Mouse (Mus musculus): ENCODE data around the gene Acsl1.
"Not testable (repeated sequence)": the region's sequence is repeated elsewhere in the genome, so short reads cannot be mapped to it uniquely, and the experiment has no call there.

Acsl1 gene

DNA sequence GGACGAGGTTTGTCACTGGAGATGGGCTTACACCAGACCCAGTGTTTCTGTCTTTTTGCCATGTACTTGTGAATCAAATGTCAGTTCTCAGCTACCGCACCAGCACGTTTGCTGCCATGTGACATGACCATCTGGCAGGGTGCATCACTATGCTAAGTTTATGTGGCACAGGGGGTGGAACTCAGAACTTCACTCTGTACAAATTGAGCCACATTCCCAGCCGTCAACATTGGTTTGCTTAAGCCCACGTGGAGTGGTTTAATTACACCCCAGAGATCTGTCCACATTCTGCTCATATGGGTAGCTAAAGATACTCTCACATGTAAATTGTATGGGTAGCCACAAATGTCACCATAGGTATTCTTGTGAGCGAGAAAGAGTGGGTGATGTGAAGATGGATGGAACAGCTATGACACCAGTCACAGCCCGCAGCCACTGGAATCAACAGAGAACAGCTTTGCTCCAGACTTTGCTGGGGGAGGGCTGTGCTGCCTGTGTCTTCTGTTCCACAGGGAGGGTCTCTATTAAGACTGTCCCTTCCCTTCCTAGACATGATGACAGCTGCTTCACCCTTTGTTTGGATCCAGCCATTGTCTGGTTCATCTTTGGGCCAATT is 96.2 kb downstream of the Acsl1 start:
- no peak for DNase-seq

DNA sequence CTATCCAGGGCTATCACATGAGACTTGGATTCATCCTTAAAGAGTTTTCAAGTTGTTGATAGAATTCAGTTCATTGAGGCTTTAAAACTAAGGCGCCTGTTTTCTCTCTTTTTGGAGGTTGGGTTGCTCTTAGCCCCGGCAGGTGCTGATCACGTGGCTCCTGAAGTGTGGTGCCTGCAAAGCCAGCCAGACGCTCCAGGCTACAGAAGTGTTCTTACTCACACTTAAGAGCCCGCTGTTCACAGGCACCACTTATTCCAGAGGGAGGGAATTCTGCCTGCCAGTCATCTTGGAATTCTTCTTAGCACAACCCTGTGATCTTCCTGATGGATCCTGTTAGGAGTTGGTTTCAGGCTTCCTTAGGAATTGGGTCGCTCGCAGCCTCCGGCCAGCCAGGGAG is 97.1 kb downstream of the Acsl1 start:
- DNase-seq: no peak

DNA sequence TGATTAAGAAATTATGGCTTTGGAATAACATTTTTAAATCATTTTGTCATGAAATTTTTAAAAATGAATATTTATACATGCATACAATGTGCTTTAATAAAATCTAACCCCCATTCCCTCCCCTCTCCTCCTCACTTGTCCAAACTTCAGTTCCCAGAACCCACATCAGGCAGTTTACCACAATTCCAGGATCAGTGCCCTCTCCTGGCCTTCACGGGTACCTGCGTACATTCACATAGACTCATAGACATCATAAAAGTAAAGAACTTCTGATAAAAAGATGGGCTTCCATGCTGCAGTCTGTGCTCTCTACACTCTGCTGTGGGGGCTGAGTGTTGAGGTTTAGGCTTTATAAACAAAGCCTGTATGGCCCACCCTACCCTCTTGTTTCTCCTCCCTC is 98.1 kb downstream of the Acsl1 start:
- DNase-seq: no peak

DNA sequence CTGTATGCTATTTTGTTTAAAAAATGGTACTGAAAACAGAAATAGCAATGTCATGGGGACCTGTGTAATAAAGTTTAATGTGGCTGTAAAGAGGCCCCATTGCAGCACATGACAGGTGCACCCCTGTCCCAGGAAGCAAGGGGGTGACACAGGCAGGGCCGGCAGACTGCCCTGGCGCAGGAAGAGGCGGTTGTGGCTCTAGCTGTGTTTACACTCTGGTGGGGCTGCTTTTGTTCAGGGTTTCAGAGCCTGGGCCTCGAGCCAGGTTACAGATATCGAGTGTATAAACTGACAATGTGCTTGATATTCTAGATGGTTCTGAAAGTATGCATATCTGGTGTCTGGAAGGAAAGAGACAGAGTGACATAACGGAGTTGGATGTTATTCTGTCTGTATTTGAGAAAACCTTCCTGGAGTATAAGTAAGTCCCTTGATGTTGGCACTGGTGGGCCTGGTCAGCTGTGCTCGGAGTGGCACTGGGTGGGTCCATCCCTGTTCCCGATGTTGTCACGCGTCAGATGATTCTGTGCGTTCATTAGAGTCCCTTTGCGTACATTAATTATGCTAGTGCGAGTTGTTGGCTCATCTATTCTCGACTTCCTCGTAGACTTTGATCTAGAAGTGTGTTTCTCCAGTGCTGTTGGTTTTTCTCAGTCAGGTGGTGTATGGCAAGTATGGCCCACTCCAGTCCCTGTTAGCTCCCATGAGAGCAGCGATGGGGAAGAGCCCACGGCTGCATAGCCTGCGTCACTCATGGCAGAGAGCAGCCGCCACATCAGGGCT is 99.0 kb downstream of the Acsl1 start:
- no peak for DNase-seq

DNA sequence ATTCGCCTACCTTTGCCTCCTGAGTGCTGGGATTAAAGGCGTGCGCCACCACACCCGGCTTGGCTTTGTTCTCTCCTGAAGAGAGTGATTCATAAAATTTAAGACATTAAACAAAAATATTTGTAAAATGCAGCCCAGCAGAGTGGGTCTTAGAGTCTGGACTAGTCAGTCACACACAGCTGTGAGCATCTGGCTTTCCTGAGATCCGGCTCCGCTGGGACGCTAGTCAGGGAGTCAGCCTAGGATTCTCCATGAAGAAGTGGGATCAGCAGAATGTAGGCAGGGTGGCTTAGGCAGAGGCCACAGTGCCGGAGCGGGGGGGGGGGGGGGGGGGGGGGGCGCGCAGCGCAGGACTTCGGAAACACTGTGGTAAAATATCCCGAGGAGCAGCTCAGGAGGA is 99.8 kb downstream of the Acsl1 start:
- DNase-seq: no peak

DNA sequence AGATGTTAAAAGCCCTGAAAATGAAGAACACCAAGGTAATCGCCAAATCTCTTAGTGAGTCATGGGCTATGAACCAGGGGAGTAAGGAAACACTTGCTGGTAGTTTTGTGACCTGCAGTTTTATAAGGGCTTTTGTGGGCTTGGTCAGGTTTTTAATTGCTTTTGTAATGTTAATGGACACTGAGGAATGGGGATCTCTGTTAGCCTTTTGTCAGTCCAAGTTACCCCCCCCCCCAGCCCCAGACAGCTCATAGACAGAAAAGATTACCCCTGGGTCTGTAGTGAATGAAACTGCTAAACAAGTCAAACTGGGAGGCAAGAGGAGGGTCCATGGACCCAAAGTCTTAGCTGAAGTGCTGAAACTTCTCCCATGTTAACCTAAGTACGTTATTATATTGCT is 102.6 kb downstream of the Acsl1 start:
- no peak for DNase-seq

DNA sequence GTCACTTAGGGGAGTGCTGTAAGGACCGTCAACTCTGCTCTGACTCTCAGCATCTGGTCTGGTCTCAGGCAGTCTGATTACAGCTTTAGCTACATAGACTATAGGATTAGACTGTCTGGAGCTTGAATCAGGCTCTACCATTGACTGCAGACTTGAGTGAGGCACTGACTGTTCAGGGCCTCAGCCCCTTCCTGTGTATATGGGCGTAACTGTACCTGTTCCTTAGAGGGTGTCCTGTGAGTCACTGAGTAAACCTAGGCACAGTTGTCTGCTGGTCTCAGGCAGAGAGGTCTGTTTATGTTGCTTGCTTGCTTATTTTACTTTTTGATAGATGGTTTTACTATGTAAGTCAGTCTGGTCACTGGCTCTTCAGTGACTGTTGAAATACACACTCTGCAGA is 103.1 kb downstream of the Acsl1 start:
- no peak for DNase-seq

DNA sequence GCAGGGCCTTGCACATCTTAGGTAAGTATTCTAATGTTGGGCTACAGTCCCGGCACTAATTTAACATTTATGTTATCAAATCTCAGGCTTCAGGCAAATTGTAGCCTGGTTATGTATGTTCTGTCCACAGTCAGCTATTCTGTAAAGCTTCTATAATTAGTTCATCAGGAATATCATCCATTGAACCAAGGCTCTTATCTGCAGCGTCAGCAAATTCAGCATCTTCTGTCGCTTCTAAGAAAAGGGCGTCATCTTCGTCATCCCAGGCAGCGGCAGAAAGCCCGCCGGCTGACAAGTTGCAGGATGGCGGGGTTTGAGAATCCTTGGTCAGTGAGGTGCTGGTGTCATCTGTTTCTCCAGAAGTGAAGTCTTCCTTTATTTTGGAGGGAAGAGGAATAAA is 108.0 kb downstream of the Acsl1 start:
- DNase-seq: no peak

DNA sequence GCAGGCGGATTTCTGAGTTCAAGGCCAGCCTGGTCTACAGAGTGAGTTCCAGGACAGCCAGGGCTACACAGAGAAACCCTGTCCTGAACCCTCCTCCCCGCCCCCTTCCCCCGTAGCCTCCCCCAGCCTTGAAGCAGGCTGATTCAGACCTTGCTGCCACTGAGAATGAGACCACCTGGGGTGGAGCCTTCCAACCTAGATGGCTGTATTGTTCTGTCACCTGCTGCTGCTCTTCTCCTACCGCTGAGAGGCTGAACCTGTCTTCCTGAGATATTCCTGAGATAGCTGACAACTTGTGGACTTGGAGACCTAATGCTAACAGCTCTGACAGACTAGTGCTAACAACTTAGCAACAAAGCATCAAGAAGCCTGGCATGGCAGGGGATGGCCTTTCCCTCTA is 113.5 kb downstream of the Acsl1 start:
- not testable (repeated sequence) for DNase-seq

DNA sequence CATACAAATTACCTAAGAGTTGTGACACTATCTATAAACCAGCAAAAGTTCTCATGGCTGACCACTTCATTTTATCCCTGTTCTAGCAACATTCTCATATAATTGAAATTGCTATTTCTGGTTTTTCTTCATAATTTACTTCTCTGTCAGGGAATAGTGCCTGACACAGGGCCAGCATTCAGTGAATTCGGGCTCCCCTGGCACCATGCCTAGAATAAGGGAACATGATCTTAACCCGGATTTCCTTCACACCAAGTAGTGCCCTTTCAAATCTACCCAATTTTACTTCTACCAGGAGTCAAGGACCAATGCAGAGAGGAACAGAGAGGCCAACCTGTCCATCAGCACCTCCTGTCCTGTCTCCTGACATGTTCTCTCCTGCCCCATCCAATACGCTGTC is 114.7 kb downstream of the Acsl1 start:
- DNase-seq: no peak

Data from kidney, postnatal 14 days (tissue).